Mouse (Mus musculus) thymus, adult 2 months (tissue): ENCODE data around the gene Clec2d. TPM values are rescaled to one million over a fixed set of nuclear protein-coding genes. Genes with fewer than 3 reads are reported as not detected.

ENCODE experiments used
- DNase-seq: peaks from one replicate; pipeline ENCODE4 v3.0.0; 2021
- H3K27ac ChIP-seq: fragments of 200-500 bp; 2 replicates; pipeline ENCODE4 v1.5.1; 2012; ENCODE audit warnings: low read length, control low read depth; ENCODE audit not compliant: control insufficient read depth, insufficient read depth
- H3K27me3 ChIP-seq: fragments of 200-500 bp; 2 replicates; pipeline ENCODE4 v1.6.1; 2012; ENCODE audit warnings: mild to moderate bottlenecking, low read length, moderate library complexity, mixed read lengths; ENCODE audit not compliant: control insufficient read depth, insufficient read depth
- H3K36me3 ChIP-seq: fragments of 200-500 bp; 2 replicates; pipeline ENCODE4 v1.6.1; 2012; ENCODE audit warnings: mild to moderate bottlenecking, low read length, moderate library complexity; ENCODE audit not compliant: control insufficient read depth, insufficient read depth
- H3K4me1 ChIP-seq: fragments of 200-500 bp; replicated peaks from 2 replicates; pipeline ENCODE4 v1.6.1; 2012; ENCODE audit warnings: low read length; ENCODE audit not compliant: control insufficient read depth, insufficient read depth
- H3K4me3 ChIP-seq: fragments of 200-500 bp; 2 replicates; pipeline ENCODE4 v1.5.1; 2012; ENCODE audit warnings: mild to moderate bottlenecking, low read length, control low read depth, moderate library complexity; ENCODE audit not compliant: control insufficient read depth, insufficient read depth
- CTCF ChIP-seq: fragments of 200-500 bp; IDR thresholded peaks from 2 replicates; pipeline ENCODE4 v1.5.1; 2012; ENCODE audit warnings: mild to moderate bottlenecking, control low read depth, low read length, moderate library complexity, borderline replicate concordance; ENCODE audit not compliant: control insufficient read depth, poor library complexity, insufficient read depth; ENCODE audit errors: extremely low read depth
- POLR2A ChIP-seq: fragments of 200-500 bp; IDR thresholded peaks from 2 replicates; pipeline ENCODE4 v1.6.1; 2012; ENCODE audit warnings: mild to moderate bottlenecking, low read length, control low read depth, moderate library complexity; ENCODE audit not compliant: control insufficient read depth, poor library complexity, insufficient read depth; ENCODE audit errors: extremely low read depth
- WGBS: fragments of 180-500 bp; shearing (Covaris S2); methylation state at CpG from one replicate; pipeline ENCODE4 v1.1.7; 2018; 5-methylcytosine and 5-hydroxymethylcytosine counted together
- polyA plus RNA-seq: library from polyadenylated mRNA; depleted of rRNA; stranded (reverse); fragments of >200 nt; gene quantifications from 2 replicates; pipeline ENCODE4 v1.2.3, GENCODE M21; 2012

Clec2d gene
- polyA plus RNA-seq, 1 experiment: 91.5 TPM

DNA sequence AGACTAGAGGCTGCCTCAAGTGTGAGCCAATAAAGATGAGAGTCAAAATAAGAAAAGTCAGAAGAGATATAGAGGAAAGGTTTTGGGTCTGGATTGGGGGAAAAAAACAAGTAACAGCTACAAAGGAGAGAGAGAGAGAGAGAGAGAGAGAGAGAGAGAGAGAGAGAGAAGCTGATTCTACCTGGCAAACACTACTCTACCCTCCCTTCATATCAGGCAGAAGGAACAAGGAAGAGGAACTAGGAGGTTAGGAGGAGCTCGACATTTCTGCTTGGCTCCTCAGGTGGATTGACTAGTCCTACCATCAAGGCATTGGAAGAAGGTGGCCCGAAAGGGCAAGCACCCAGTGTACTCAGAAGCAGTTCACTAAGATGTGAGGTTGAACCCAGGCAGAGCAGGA is 33.8 kb downstream of the Clec2d start:
- 77% methylated on average over 2 of the region's 2 CpGs for WGBS
- H3K36me3 ChIP-seq: no peaks in the 10 kb centered on the region
- no peak for DNase-seq

GRCm38 (mm10) chr6:129215053-129215452 is 34.6 kb downstream of the Clec2d start:
- H3K27me3 ChIP-seq: no peaks in the 10 kb centered on the region; the same call in 1 of the 2 replicates
- H3K4me1 ChIP-seq: peaks cover 7% of the 10 kb centered on the region
- WGBS: 94% methylated on average over 2 of the region's 2 CpGs
- no peak overlapping the region for H3K4me3 ChIP-seq
- TF ChIP-seq POLR2A: no peak
- no peak for TF ChIP-seq CTCF
- H3K36me3 ChIP-seq: no peaks in the 10 kb centered on the region
- no peak overlapping the region for H3K27ac ChIP-seq
- no peak for DNase-seq

More for the DNA sequence above, 33.8 kb downstream of the Clec2d start:
- Histone ChIP-seq H3K4me1 (peaks cover 5% of the 10 kb centered on the region), H3K27ac (peak overlapping the region; percentile 61; the same call in 1 of the 2 replicates), H3K4me3 (no peak overlapping the region), H3K27me3 (no peaks in the 10 kb centered on the region; the same call in 1 of the 2 replicates)
- TF ChIP-seq CTCF (no peak), POLR2A (no peak)

GRCm38 (mm10) chr6:129215886-129216637 is 35.6 kb downstream of the Clec2d start:
- Histone ChIP-seq H3K4me3 (no peak overlapping the region), H3K36me3 (no peaks in the 10 kb centered on the region), H3K27me3 (no peaks in the 10 kb centered on the region; the same call in 1 of the 2 replicates), H3K27ac (no peak overlapping the region), H3K4me1 (peaks cover 9% of the 10 kb centered on the region)
- TF ChIP-seq CTCF (no peak), POLR2A (no peak)
- no peak for DNase-seq
- WGBS: 90% methylated on average over 7 of the region's 7 CpGs

DNA sequence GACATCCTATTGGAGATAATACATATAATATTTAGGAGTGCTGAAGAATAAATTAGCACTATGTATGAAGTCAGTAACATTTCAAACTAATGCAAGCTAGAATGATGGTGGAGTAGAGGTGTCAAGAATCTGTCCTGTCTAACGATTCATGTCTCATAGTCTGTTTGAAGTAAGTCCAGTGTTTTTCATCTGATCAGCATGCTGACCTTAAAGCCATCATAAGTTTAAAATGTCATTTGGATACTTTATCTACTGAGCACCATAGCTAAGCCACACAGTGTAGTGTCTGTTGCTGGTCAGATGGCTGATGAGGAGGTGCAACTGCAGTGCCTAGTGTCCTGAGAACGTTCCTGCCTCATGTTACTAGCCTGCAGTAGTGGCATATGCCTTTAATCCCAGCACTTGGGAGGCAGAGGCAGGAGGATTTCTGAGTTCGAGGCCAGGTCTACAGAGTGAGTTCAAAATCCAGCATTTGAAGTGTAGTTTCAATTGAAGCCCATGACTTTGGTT is 36.4 kb downstream of the Clec2d start:
- TF ChIP-seq CTCF (no peak), POLR2A (no peak)
- Histone ChIP-seq H3K27me3 (no peaks in the 10 kb centered on the region; the same call in 1 of the 2 replicates), H3K4me3 (no peak overlapping the region), H3K36me3 (no peaks in the 10 kb centered on the region), H3K27ac (no peak overlapping the region), H3K4me1 (peaks cover 9% of the 10 kb centered on the region)
- DNase-seq: no peak
- WGBS: 97% methylated on average over 3 of the region's 3 CpGs

GRCm38 (mm10) chr6:129218191-129218696 is 37.8 kb downstream of the Clec2d start:
- TF ChIP-seq POLR2A (no peak), CTCF (no peak)
- Histone ChIP-seq H3K4me1 (peaks cover 9% of the 10 kb centered on the region), H3K27me3 (no peaks in the 10 kb centered on the region; the same call in 1 of the 2 replicates), H3K4me3 (no peak overlapping the region), H3K27ac (peak overlapping the region; percentile 15; the same call in 1 of the 2 replicates), H3K36me3 (no peaks in the 10 kb centered on the region)
- no peak for DNase-seq
- WGBS: 95% methylated on average over 5 of the region's 5 CpGs

GRCm38 (mm10) chr6:129219897-129220517 is 39.6 kb downstream of the Clec2d start:
- no peak for DNase-seq
- peak overlapping the region; percentile 51; the same call in 1 of the 2 replicates for H3K27ac ChIP-seq
- no peaks in the 10 kb centered on the region; the same call in 1 of the 2 replicates for H3K27me3 ChIP-seq
- TF ChIP-seq CTCF (no peak), POLR2A (no peak)
- peaks cover 7% of the 10 kb centered on the region for H3K4me1 ChIP-seq
- H3K4me3 ChIP-seq: no peak overlapping the region
- no peaks in the 10 kb centered on the region for H3K36me3 ChIP-seq
- WGBS: 85% methylated on average over 3 of the region's 3 CpGs

DNA sequence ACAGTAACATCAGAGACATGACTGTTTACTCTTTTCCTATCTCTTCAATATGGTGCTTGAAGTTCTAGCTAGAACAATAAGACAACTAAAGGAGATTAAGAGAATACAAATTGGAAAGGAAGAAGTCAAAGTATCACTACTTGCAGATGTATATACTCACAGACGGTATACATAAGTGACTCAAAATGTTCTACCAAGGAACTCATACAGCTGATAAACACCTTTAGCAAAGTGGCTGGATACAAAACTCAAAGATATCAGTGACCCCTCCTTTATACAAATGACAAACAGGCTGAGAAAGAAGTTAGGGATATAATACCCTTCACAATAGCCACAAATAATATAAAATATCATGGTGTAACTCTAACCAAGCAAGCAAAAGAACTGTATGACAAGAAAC is 40.6 kb downstream of the Clec2d start:
- no peak overlapping the region for H3K27ac ChIP-seq
- no peak overlapping the region for H3K4me3 ChIP-seq
- WGBS: 96% methylated on average over 1 of the region's 1 CpGs
- no peak for TF ChIP-seq POLR2A
- TF ChIP-seq CTCF: no peak
- H3K36me3 ChIP-seq: no peaks in the 10 kb centered on the region
- no peak for DNase-seq
- peaks cover 9% of the 10 kb centered on the region for H3K4me1 ChIP-seq
- H3K27me3 ChIP-seq: no peaks in the 10 kb centered on the region; the same call in 1 of the 2 replicates
